Mouse (Mus musculus) gonadal fat pad, adult 2 months (tissue): ENCODE results near the gene 2210407C18Rik. TPM values are rescaled to one million over a fixed set of nuclear protein-coding genes. Genes with fewer than 3 reads are reported as not detected.

Experiments
- DNase-seq: peaks from one replicate; pipeline ENCODE4 v3.0.0-alpha.2; 2012; ENCODE audit warnings: low read depth
- polyA plus RNA-seq: library from polyadenylated mRNA; depleted of rRNA; stranded (reverse); fragments of >200 nt; gene quantifications from 2 replicates; pipeline ENCODE4 v1.2.3, GENCODE M21; 2012; rRNA removed

Gene 2210407C18Rik
- polyA plus RNA-seq, 1 experiment: not detected

DNA sequence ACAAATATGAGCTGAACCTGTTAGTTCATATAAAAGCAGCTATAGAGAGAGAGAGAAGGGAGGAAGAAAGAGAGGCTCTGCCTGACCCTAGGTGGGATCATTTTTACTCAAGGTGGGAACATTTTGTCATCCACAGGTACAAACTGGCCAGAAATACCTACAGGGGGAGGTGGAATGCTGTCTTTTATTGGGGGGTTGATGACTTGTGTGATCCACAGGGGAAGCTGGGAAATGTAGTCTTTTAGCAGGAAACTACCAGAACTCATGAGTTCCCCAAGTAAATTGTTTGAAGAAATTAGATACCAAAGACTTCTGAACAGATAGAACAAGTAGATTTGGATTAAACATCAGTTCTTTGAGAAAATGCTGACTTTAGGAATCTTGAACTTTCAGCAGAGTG, 13.8 kb downstream of the 2210407C18Rik start:
- no peak for DNase-seq

DNA sequence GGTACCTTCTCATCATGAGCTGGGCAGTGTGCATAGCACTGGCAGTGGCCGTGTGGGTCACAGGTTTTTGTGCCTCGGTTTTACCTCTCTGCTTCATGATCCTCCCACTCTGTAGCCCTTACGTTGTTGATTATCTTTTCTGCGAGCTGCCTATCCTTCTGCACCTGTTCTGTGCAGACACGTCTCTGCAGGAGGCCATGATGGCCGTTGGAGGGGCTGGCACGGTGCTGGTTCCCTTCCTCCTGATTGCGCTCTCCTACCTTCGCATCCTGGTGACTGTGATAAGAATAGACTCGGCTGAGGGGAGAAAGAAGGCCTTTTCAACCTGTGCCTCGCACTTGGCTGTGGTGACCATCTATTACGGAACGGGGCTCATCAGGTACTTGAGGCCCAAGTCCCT, 18.0 kb downstream of the 2210407C18Rik start:
- DNase-seq: no peak

DNA sequence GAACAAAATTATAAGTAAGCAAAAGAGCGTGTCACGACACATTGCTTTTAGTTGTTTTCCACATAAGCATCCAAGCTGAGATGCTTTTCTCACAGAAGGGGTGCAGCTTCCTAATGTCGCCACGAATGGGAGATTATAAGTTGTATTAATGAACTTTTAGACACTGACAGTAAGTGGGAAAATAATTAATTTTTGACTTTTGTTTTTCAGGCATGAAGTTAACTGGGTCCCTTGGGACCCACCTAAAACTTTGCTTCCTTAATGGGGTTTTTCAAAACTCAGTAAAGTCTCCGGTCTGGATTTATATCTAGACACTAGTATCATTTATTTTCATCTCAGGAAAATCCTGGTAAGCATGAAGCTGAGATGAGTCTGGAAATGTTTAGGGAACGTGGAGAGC, 21.1 kb downstream of the 2210407C18Rik start, which contains the start of gene Olfr324:
Olfr324 (plus strand) TSS at position 301 of the 400 bp plus-strand sequence.
- DNase-seq: no peak

DNA sequence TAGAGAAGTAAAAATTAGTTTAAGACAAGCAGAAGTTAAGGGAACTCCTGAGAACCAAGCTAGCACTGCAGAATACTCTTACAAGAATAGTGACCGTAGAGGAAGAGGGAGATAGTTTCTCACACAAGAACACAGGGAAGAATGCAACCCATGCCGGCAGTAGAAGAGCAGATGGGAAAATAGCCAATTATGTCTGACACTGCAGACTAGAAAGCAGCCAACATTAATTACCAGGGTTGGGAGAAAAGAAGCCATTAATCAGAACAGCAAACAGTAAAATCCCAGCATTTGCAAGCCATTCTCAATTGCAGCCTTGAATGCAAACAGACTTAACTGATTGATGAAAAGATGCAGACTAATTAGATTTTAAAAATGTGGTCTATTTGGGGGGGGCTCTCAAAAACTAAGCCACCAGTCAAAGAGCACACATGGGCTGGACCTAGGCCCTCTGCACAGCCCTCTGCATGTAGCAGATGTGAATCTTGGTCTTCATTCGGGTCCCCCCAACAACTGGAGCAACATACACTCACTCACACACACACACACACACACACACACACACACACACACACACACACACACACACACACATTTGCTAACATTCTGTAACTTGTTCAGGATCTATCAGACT, 27.1 kb downstream of the 2210407C18Rik start:
- DNase-seq: no peak

DNA sequence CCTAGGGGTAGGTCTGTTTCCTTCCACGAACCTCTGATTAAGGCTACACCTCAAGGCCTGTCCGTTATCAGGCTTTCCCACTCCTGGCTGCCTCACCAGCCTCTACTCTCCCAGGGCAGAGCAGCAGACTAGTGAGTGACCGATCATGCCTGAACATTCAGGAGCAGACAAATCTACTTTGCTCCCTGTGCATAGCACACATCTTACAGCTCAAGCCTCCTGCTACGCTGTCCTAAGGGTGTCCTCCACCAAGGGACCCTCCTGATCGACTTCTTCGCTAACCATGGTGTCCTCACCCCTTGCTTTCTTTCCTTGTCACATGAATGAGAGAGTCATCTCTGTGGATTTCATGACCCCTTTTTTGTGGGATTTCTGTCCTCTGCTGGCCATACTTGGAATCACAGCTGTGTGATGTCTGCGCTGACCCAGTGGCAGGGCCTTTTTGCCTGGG, 28.0 kb downstream of the 2210407C18Rik start:
- no peak for DNase-seq

DNA sequence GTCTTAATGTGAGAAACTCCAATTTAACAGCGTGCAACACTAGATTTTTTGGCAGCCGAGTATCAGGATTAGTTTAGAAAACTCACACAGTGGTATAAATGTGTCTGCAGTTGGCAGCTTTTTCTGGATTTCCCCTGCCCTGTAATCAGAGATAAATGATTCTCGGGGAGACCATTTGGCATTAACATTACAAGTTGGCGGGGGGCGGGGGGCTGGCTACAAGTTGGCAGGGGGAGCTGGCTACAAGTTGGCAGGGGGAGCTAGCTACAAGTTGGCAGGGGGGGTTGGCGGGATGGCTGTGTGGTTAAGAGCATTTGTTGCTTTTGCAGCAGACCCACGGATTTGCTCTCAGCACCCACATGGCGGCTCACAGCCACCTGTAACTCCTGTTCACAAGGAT, 37.2 kb downstream of the 2210407C18Rik start:
- no peak for DNase-seq

DNA sequence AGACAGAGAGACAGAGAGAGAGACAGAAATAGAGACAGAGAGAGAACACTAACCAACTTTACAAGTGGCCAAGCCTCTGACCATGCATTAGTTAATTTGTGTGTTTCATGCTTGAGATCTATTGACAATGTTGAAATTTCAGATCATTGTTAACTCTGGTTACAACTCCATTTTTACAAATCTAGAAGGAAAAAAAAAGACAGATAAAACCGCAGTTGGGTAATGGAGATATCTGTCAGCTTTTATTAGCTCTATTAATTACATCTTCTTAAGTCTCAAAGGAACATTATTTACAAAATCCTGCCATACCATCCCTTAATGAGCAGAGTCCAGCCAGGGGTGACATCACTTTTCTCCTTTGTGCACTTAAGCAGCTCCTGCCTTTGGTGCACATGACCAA, 38.4 kb downstream of the 2210407C18Rik start, which contains the start of gene Olfr325:
Olfr325 (plus strand) TSS at position 301 of the 400 bp plus-strand sequence.
- DNase-seq: no peak

DNA sequence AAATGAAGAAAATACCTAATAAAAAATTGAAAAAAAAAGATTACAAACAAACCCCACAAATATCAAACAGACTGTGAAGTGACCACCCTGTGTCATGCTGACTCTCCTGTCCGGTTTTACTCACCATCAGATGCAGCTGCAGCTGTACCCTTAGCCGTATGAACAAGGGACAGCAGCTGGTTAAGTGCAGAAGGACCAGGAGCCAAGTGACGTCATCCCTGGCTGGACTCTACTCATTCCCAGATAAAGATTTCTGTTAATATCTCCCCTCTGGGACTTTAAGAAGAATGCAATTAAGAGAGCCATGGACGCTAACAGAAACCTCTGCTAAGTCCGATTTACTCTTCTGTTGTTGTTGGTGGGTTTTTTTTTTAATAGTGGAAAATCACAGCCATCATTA, 45.5 kb downstream of the 2210407C18Rik start, which contains the start of gene Olfr224:
Olfr224 (minus strand) TSS at position 149 of the 400 bp plus-strand sequence.
- no peak for DNase-seq

Other genes with a start within 250 kb of the 2210407C18Rik start
- gene Lypd8, start 237.0 kb downstream of the 2210407C18Rik start, polyA plus RNA-seq: 1,979 and 3,212 TPM in 2 replicates
- gene 1810065E05Rik, start 195.0 kb downstream of the 2210407C18Rik start, polyA plus RNA-seq: 0.32 and 0.60 TPM in 2 replicates
- gene Gm12253, start 183.5 kb downstream of the 2210407C18Rik start, polyA plus RNA-seq: not detected in 2 replicates
- 0.26 and 0.39 TPM in 2 replicates for gene Lypd9, start 163.2 kb downstream of the 2210407C18Rik start, polyA plus RNA-seq
- gene Olfr30, start 153.8 kb downstream of the 2210407C18Rik start, polyA plus RNA-seq: 0.14 and 0.30 TPM in 2 replicates
- gene Olfr332, start 123.5 kb downstream of the 2210407C18Rik start, polyA plus RNA-seq: 0.08 and 0.13 TPM in 2 replicates
- gene Olfr331, start 113.5 kb downstream of the 2210407C18Rik start, polyA plus RNA-seq: not detected in 2 replicates
- gene Olfr330, start 81.2 kb downstream of the 2210407C18Rik start, polyA plus RNA-seq: not detected in 2 replicates
- not detected in 2 replicates for gene Olfr329-ps, start 69.7 kb downstream of the 2210407C18Rik start, polyA plus RNA-seq
- not detected in 2 replicates for gene Olfr328, start 60.4 kb downstream of the 2210407C18Rik start, polyA plus RNA-seq
- gene Olfr224, start 45.5 kb downstream of the 2210407C18Rik start, polyA plus RNA-seq: not detected in 2 replicates
- gene Olfr325, start 38.3 kb downstream of the 2210407C18Rik start, polyA plus RNA-seq: not detected in 2 replicates
- gene Olfr324, start 21.0 kb downstream of the 2210407C18Rik start, polyA plus RNA-seq: not detected in 2 replicates
- gene Olfr323, start 14.4 kb upstream of the 2210407C18Rik start, polyA plus RNA-seq: not detected in 2 replicates
- gene Trim58, start 24.4 kb upstream of the 2210407C18Rik start, polyA plus RNA-seq: not detected in 2 replicates
- gene Olfr322, start 42.7 kb upstream of the 2210407C18Rik start, polyA plus RNA-seq: not detected in 2 replicates
- gene Olfr320, start 65.0 kb upstream of the 2210407C18Rik start, polyA plus RNA-seq: not detected in 2 replicates
- gene Olfr319, start 83.1 kb upstream of the 2210407C18Rik start, polyA plus RNA-seq: 0.06 TPM in 1 of 2 replicates, not detected in the other
- gene Olfr318, start 107.9 kb upstream of the 2210407C18Rik start, polyA plus RNA-seq: not detected in 2 replicates
- gene Olfr317, start 123.1 kb upstream of the 2210407C18Rik start, polyA plus RNA-seq: not detected in 2 replicates
- not detected in 2 replicates for gene Olfr316, start 136.7 kb upstream of the 2210407C18Rik start, polyA plus RNA-seq
- gene Olfr315, start 157.1 kb upstream of the 2210407C18Rik start, polyA plus RNA-seq: not detected in 2 replicates
- gene Olfr314, start 166.9 kb upstream of the 2210407C18Rik start, polyA plus RNA-seq: not detected in 2 replicates
- 3.3 and 4.8 TPM in 2 replicates for gene Fam183b, start 185.9 kb upstream of the 2210407C18Rik start, polyA plus RNA-seq
- gene Olfr313, start 198.9 kb upstream of the 2210407C18Rik start, polyA plus RNA-seq: not detected in 2 replicates
- gene Olfr312, start 213.2 kb upstream of the 2210407C18Rik start, polyA plus RNA-seq: not detected in 2 replicates
- not detected in 2 replicates for gene Olfr311, start 223.2 kb upstream of the 2210407C18Rik start, polyA plus RNA-seq
- gene Gm12258, start 231.1 kb upstream of the 2210407C18Rik start, polyA plus RNA-seq: 4.6 and 6.2 TPM in 2 replicates